ENCODE assay signal across 8 mouse cellular contexts in the genomic region with DNA sequence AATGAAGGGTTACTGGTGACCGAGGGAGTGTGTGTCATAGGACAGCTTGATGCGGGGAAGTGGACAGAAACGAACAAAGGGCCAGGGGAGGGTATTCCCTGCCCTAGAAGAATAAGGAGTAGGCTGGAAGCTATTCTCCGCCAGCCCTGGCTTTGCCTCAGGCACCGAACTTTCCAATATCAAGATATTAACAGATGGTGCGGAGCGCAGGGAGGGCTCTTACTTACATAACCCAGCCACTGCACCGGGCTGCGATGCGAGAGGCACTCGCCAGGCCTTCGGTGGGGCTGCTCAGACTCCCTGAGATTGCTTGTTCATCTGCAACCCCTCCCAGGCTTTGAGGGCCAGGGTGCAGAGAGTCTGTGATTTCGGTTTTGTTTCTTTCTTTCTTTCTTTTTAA. TPM values are rescaled to one million over a fixed set of nuclear protein-coding genes. Genes with fewer than 3 reads are reported as not detected.
A peak's percentile ranks its signal among the peaks of the same experiment; 100 is the strongest.
DNase-seq lines count a peak whose midpoint lies in the region; ATAC-seq and TF ChIP-seq lines count a peak whose summit lies in the region.

No protein-coding gene starts in this region.

- H3K36me3 ChIP-seq in embryonic facial prominence, embryonic 14.5 days (ENCODE audit: control insufficient read depth, insufficient read depth, low read length) = no peaks in the 10 kb centered on the region
- H3K36me3 ChIP-seq in hindbrain, postnatal 0 days (ENCODE audit: insufficient read depth, low read length) = no peaks in the 10 kb centered on the region
- no peaks in the 10 kb centered on the region for H3K36me3 ChIP-seq in midbrain, embryonic 16.5 days (ENCODE audit: control insufficient read depth, insufficient read depth, low read length)

- H3K27ac ChIP-seq in embryonic facial prominence, embryonic 14.5 days (replicated peaks; ENCODE audit: low read depth, low read length) = no peak overlapping the region
- H3K27ac ChIP-seq in hindbrain, postnatal 0 days = no peak overlapping the region
- H3K27ac ChIP-seq in midbrain, embryonic 16.5 days (ENCODE audit: low read length) = peak overlapping the region; percentile 50; the same call in 1 of the 2 replicates

- peaks cover 17% of the 10 kb centered on the region for H3K4me1 ChIP-seq in embryonic facial prominence, embryonic 14.5 days (ENCODE audit: control insufficient read depth, insufficient read depth, low read length)
- peaks cover 8% of the 10 kb centered on the region; the same call in 1 of the 2 replicates for H3K4me1 ChIP-seq in hindbrain, postnatal 0 days (ENCODE audit: insufficient read depth, low read length)
- H3K4me1 ChIP-seq in midbrain, embryonic 16.5 days (ENCODE audit: control insufficient read depth, insufficient read depth, low read length) = peaks cover 36% of the 10 kb centered on the region

- DNase-seq in cerebellum, postnatal 4 days (ENCODE audit: low spot score in 2 of 2) = no peak
- DNase-seq in Muller cell, postnatal 12 days (ENCODE audit: inconsistent ontology term) = peak; percentile 82
- peak; percentile 62 for DNase-seq in embryonic facial prominence, embryonic 14.5 days (ENCODE audit: low spot score)
- no peak for DNase-seq in hindbrain, postnatal 0 days (ENCODE audit: low spot score)

- peaks cover 66% of the 10 kb centered on the region for H3K27me3 ChIP-seq in embryonic facial prominence, embryonic 14.5 days (replicated peaks; ENCODE audit: control insufficient read depth, insufficient read depth, low read length)
- H3K27me3 ChIP-seq in hindbrain, postnatal 0 days (ENCODE audit: insufficient read depth, low read length) = peaks cover 16% of the 10 kb centered on the region; the same call in 1 of the 2 replicates
- peaks cover 4% of the 10 kb centered on the region; the same call in 1 of the 2 replicates for H3K27me3 ChIP-seq in midbrain, embryonic 16.5 days (ENCODE audit: control insufficient read depth, insufficient read depth, low read depth, low read length)

- ATAC-seq in cerebellum, adult (ENCODE audit: insufficient number of reproducible peaks, low FRiP score, low TSS enrichment) = peak; percentile 63
- no peak for ATAC-seq in embryonic facial prominence, embryonic 14.5 days (ENCODE audit: low read depth)
- ATAC-seq in hindbrain, postnatal 0 days = no peak
- no peak for ATAC-seq in midbrain, embryonic 16.5 days
- ATAC-seq in CD4-positive, CD25-positive, alpha-beta regulatory T cell, adult 4 months = no peak
- no peak for ATAC-seq in granulocyte monocyte progenitor cell, adult 5-6 weeks (replicated peaks; ENCODE audit: poor library complexity, severe bottlenecking)

- WGBS in embryonic facial prominence, embryonic 14.5 days = 3% methylated on average over 10 of the region's 13 CpGs
- 17% methylated on average over 13 of the region's 13 CpGs for WGBS in hindbrain, postnatal 0 days
- WGBS in midbrain, embryonic 16.5 days = 8% methylated on average over 13 of the region's 13 CpGs

- H3K9me3 ChIP-seq in embryonic facial prominence, embryonic 14.5 days (ENCODE audit: control insufficient read depth, low read length) = no peaks in the 10 kb centered on the region
- no peaks in the 10 kb centered on the region for H3K9me3 ChIP-seq in hindbrain, postnatal 0 days (ENCODE audit: low read length)
- H3K9me3 ChIP-seq in midbrain, embryonic 16.5 days (replicated peaks; ENCODE audit: control insufficient read depth, low read length, poor library complexity, severe bottlenecking) = no peaks in the 10 kb centered on the region

- H3K4me2 ChIP-seq in embryonic facial prominence, embryonic 14.5 days (ENCODE audit: low read depth, low read length) = peak overlapping the region; percentile 68; the same call in 1 of the 2 replicates
- H3K4me2 ChIP-seq in hindbrain, postnatal 0 days (ENCODE audit: low read depth, low read length) = peak overlapping the region; percentile 77
- peak overlapping the region; percentile 69; the same call in 1 of the 2 replicates for H3K4me2 ChIP-seq in midbrain, embryonic 16.5 days (ENCODE audit: low read length)

- H3K9ac ChIP-seq in embryonic facial prominence, embryonic 14.5 days (ENCODE audit: low read depth, low read length) = no peak overlapping the region
- no peak overlapping the region for H3K9ac ChIP-seq in hindbrain, postnatal 0 days (replicated peaks; ENCODE audit: low read length)
- 0 out of 2 replicates have a peak overlapping the region, but pooled peaks have one; percentile 20 for H3K9ac ChIP-seq in midbrain, embryonic 16.5 days (ENCODE audit: low read depth, low read length)

- peak overlapping the region; percentile 39; the same call in 1 of the 2 replicates for H3K4me3 ChIP-seq in embryonic facial prominence, embryonic 14.5 days (ENCODE audit: low read depth, low read length)
- no peak overlapping the region for H3K4me3 ChIP-seq in hindbrain, postnatal 0 days (ENCODE audit: low read length)
- H3K4me3 ChIP-seq in midbrain, embryonic 16.5 days (ENCODE audit: low read depth, low read length) = no peak overlapping the region

- TF ChIP-seq CTCF in hindbrain, postnatal 0 days (IDR thresholded peaks at IDR 0.05; ENCODE audit: low read depth) = no peak

RNA-seq across cellular contexts. Expression of gene Prox1, which starts 3.7 kb away (rescaled TPM):
- 4.3 and 4.4 TPM in 2 replicates for polyA plus RNA-seq in embryonic facial prominence, embryonic 14.5 days (2014; fragmentation: Nextera tagmentation; extraction: Ambion mirVana)
- 8.0 and 8.4 TPM in 2 replicates for total RNA-seq in hindbrain, postnatal 0 days (2014; rRNA removed)
- 3.8 and 3.9 TPM in 2 replicates for polyA plus RNA-seq in hindbrain, postnatal 0 days (2015; fragmentation: Nextera tagmentation; extraction: Ambion mirVana)
- 15.9 and 33.5 TPM in 2 replicates for polyA plus RNA-seq in midbrain, embryonic 16.5 days (2015; fragmentation: Nextera tagmentation; extraction: Ambion mirVana)
- polyA plus RNA-seq in CD4-positive, CD25-positive, alpha-beta regulatory T cell, adult 4 months (2017; shearing (Covaris generic)) = under 1 TPM; 0.11 to 0.20 TPM
- total RNA-seq in granulocyte monocyte progenitor cell, adult 5-6 weeks (2014; fragmentation: Nextera tagmentation) = not detected in 2 replicates
- not detected in 2 replicates for total RNA-seq in granulocyte monocyte progenitor cell, adult 5-6 weeks (2017)

Comparison
In these comparisons a context has a peak if more than half of its experiments do, and no peak if none do; other contexts are left out.
1. DNase-seq: peak in Muller cell, postnatal 12 days (single experiment) and embryonic facial prominence, embryonic 14.5 days (single experiment); none in cerebellum, postnatal 4 days (0 of 2) and hindbrain, postnatal 0 days (single experiment).
2. Peak in every context shown above with its lines, with median percentiles within 50 percentile points of each other: H3K4me2 ChIP-seq.